Mouse (Mus musculus) heart, adult 9 months (tissue): Measurements from ENCODE around the gene Ifna16.

Source experiments
- DNase-seq, 2 experiments: peaks; one replicate each; pipeline ENCODE4 v3.0.0; 2022; ENCODE audit warnings: low spot score in 2 of 2

The Ifna16 gene

GRCm38 (mm10) chr4:88676824-88677223 lies at the start of gene Ifna16:
Gene Ifna16, minus strand, starts transcription at chr4:88676924.
- DNase-seq, result no peak

- DNase-seq, result no peak
These were observed 46.9 kb upstream of the Ifna16 start for GRCm38 (mm10) chr4:88723497-88724090.

GRCm38 (mm10) chr4:88721791-88722721 lies 45.3 kb upstream of the Ifna16 start, which contains the start of the genes Gm26566 and Klhl9:
Gene Gm26566, plus strand, starts transcription at chr4:88721805.
Gene Klhl9, minus strand, starts transcription at chr4:88722465.
- DNase-seq, result peak; percentile 92 to 93

- no peak for DNase-seq
These were observed 42.0 kb upstream of the Ifna16 start for GRCm38 (mm10) chr4:88718715-88719114.

- DNase-seq, result no peak
These were observed 38.3 kb upstream of the Ifna16 start for GRCm38 (mm10) chr4:88715059-88715458.

- DNase-seq, result no peak
These were observed 37.6 kb upstream of the Ifna16 start for GRCm38 (mm10) chr4:88714281-88714680.

GRCm38 (mm10) chr4:88707128-88707826 lies 30.6 kb upstream of the Ifna16 start:
- DNase-seq, result no peak

GRCm38 (mm10) chr4:88705924-88706323 lies 29.2 kb upstream of the Ifna16 start:
- DNase-seq, result peak in 1 of 2 experiments; percentile 34

GRCm38 (mm10) chr4:88699301-88699700 lies 22.6 kb upstream of the Ifna16 start:
- no peak for DNase-seq

GRCm38 (mm10) chr4:88698781-88699180 lies 22.1 kb upstream of the Ifna16 start:
- no peak for DNase-seq

GRCm38 (mm10) chr4:88697753-88698152 lies 21.0 kb upstream of the Ifna16 start:
- no peak for DNase-seq

- no peak for DNase-seq
These were observed 20.4 kb upstream of the Ifna16 start for GRCm38 (mm10) chr4:88697108-88697507.

GRCm38 (mm10) chr4:88696237-88696884 lies 19.6 kb upstream of the Ifna16 start:
- peak; percentile 38 to 63 for DNase-seq

GRCm38 (mm10) chr4:88693392-88693791 lies 16.7 kb upstream of the Ifna16 start:
- no peak for DNase-seq

- no peak for DNase-seq
These were observed 15.8 kb upstream of the Ifna16 start for GRCm38 (mm10) chr4:88692537-88692936.

GRCm38 (mm10) chr4:88691259-88691658 lies 14.5 kb upstream of the Ifna16 start, which contains the start of gene Ifnab:
Gene Ifnab, minus strand, starts transcription at chr4:88691359.
- no peak for DNase-seq

GRCm38 (mm10) chr4:88683812-88684211 lies 7.1 kb upstream of the Ifna16 start, which contains the start of gene Ifna2:
Gene Ifna2, minus strand, starts transcription at chr4:88683912.
- DNase-seq, result no peak

- DNase-seq, result no peak
These were observed 4.6 kb upstream of the Ifna16 start for GRCm38 (mm10) chr4:88681353-88681752.

- DNase-seq, result no peak
These were observed 3.6 kb upstream of the Ifna16 start for GRCm38 (mm10) chr4:88680362-88680761.

- DNase-seq, result no peak
These were observed 21.3 kb downstream of the Ifna16 start for GRCm38 (mm10) chr4:88655461-88655860.

- DNase-seq, result no peak
These were observed 23.1 kb downstream of the Ifna16 start for GRCm38 (mm10) chr4:88653644-88654043.

GRCm38 (mm10) chr4:88644359-88644758 lies 32.4 kb downstream of the Ifna16 start, which contains the start of gene Ifna13:
Gene Ifna13, minus strand, starts transcription at chr4:88644459.
- no peak for DNase-seq
